Mouse (Mus musculus) cerebellum, adult 18-20 months (tissue): ENCODE data around the gene Med21.

ENCODE experiments used
- DNase-seq, 2 experiments: peaks; one replicate each; pipeline ENCODE4 v3.0.0; 2021

The Med21 gene

DNA sequence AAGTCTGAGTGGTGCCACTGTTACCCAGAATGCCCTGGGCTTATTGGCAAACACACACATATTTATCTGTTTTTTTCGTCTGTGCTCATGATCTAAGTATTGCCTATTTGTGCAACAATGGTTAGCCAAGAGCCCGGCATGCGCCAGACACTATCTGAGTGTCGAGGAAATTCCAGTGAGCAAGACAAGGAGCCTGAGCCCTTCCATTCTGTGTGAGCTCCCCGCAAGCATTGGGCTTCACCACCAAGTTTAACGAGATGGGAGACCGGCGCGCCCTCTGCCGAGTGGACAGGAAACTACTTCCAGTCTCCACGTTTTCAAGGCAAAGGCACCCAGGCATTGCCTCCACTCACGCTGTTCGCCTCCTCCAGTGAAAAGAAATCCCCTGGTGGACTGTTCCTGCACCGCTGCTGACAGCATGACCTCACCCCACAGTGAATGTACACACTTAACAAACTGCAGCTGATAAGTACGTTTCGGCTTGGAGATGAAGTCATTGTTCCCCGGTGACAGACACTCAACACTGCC lies 43.5 kb downstream of the Med21 start:
- DNase-seq: peak in 1 of 2 experiments; percentile 13

DNA sequence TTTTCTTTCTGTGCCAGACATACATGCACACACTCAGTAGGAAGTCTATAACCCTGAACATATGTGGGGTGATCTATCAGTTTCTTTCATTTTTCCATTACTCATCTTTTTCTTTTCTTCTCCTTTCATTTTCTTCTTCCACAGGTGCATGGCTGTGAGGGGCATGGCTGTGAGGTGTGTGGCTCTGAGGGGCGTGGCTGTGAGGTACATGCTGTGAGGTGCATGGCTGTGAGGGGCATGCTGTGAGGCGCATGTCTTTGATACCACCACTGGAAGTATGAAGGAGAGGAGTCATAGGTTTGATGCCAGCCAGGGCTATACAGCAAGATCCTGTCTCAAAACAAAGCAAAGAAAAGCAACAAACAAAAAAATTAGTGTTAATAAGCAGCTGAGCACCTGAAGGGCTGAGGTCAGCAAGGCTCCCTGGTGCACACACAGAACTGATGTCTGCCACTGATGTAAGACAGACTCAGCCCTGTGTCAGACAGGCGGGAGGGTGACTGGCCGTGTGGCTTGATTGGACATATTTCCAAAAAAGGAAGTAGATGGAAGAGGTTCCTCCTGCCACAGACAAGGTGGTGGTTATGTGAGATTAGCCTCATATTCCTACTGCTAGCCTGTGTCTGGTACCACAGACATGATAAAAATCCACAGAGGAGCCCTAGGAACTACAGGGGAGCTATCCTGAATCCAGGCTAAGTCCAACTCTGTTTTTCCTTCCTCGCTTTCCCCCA lies 44.3 kb downstream of the Med21 start:
- DNase-seq: no peak

DNA sequence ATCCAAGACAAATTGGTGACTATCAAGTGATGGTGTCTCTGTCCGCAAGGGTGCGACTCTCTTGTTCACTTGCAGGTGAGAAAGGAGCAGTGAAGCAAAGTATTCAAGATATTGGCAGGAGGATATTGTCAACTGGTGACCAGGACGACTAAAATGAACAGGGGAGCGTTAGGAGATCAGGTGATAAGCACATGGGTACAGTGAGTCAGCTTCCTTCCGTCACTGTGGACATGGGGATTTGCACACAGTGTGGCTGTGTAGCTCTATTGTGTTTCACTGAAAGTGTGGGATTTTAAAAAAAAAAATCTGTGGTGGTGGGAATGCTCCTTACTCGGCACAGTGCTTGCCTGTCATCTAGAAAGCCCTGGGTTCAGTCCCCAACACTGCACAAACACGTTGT lies 45.7 kb downstream of the Med21 start:
- DNase-seq: no peak

DNA sequence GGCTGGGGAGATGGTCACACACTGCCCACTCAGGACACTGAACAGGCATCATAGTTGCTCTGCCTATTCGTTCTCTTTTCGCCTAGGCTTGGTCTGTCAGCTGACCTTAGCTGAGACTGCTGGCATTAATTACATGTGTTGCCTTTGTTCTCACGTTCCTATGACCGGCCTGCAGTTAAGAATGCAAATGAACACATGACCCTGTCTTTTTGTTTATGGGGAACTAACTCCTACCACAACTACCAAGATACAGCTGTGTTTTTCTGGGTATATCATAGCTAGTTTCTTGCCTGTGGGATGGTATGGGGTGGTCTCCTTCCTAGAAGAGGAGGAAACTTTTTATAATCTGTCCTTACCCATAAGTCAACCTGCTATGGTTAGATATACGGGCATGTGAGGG lies 46.5 kb downstream of the Med21 start:
- DNase-seq: no peak

DNA sequence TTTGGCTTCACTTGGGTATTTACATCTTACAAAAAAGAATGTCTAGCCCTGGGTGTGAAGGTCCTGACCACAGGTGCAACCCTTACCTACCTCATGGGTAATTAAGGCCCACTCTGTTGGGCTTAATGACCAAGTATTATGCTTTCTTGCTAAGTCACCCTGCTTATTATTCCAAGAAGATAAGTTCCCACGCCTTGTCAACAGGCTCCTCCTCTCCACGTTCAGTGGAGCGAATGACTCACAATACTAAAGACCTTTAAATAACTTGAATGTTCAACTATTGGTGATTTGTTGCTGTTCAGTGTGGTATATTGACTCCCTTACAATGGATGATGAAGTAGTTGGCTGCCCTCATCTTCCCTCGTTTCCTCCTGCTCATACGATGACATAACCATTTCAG lies 55.4 kb downstream of the Med21 start:
- DNase-seq: no peak

DNA sequence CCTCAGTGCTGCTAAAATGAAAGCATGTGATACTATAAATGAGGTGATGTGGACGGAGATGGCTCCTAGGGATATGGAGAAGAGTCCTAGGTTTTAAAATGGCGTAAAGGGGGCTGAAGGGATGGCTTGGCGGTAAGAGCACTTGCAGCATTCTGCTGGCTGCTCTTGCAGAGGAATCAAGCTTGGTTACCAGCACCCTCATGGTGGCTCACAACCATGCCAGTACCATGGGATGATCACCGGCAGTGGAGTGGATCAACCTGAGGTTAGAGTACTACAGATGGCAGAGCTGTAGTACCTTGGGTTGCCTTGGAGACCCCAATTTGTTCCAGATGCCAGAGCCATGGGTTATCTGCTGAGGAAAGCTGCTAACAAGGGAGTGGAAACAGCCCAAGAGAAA lies 56.0 kb downstream of the Med21 start:
- DNase-seq: no peak
